In the genomic region with DNA sequence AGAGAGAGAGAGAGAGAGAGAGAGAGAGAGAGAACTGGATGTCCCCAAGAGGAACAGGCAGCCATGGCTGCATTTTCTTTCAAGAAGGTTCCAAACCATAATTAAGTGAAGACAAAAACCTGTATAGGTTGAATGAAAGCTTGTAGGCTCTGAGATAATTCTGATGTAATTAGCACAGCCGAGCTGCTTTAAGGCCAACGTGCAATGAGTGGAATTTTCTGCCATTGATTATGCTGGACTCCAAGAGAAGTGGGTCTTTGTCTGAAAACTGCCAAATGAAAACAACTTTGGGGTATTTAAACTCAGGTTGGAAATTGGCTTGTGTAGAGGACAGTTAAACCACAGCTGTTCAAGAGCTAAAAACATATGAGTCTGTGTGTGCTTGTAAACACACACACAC, we compare ENCODE assay signal across 25 mouse cellular contexts.
DNase-seq lines count a peak whose midpoint lies in the region; ATAC-seq lines count a peak whose summit lies in the region.
"Had no signal": no experiment of that assay in that cellular context is flagged by ENCODE, and none has a peak within 500 bp of the region (broad histone marks: within the 10 kb centered on the region; RNA-seq: fewer than 3 reads in every experiment).

No protein-coding gene starts in this region.

- 42% methylated on average over 2 of the region's 2 CpGs for WGBS in heart, embryonic 11.5 days (ENCODE audit: insufficient replicate concordance)
- WGBS in heart, embryonic 16.5 days: 38% methylated on average over 2 of the region's 2 CpGs
- WGBS in embryonic facial prominence, embryonic 12.5 days: 11% methylated on average over 2 of the region's 2 CpGs
- WGBS in limb, embryonic 13.5 days: 14% methylated on average over 2 of the region's 2 CpGs

- H3K36me3 ChIP-seq in heart, embryonic 11.5 days (ENCODE audit: control insufficient read depth, insufficient read depth, low read length): no peaks in the 10 kb centered on the region
- no peaks in the 10 kb centered on the region for H3K36me3 ChIP-seq in heart, embryonic 16.5 days (ENCODE audit: control insufficient read depth, insufficient read depth)
- no peaks in the 10 kb centered on the region for H3K36me3 ChIP-seq in embryonic facial prominence, embryonic 12.5 days
- H3K36me3 ChIP-seq in limb, embryonic 13.5 days: no peaks in the 10 kb centered on the region
- H3K36me3 ChIP-seq: midbrain, embryonic 13.5 days; neural tube, embryonic 13.5 days had no signal

- no peak overlapping the region for H3K4me3 ChIP-seq in heart, embryonic 11.5 days (ENCODE audit: low read depth, low read length)
- H3K4me3 ChIP-seq in heart, embryonic 16.5 days (ENCODE audit: low read length): no peak overlapping the region
- H3K4me3 ChIP-seq in embryonic facial prominence, embryonic 12.5 days: no peak overlapping the region
- no peak overlapping the region for H3K4me3 ChIP-seq in limb, embryonic 13.5 days
- H3K4me3 ChIP-seq: midbrain, embryonic 13.5 days; neural tube, embryonic 13.5 days had no signal

- H3K27me3 ChIP-seq in heart, embryonic 11.5 days (ENCODE audit: control insufficient read depth, insufficient read depth, low read length): no peaks in the 10 kb centered on the region
- no peaks in the 10 kb centered on the region for H3K27me3 ChIP-seq in heart, embryonic 16.5 days (ENCODE audit: control insufficient read depth, insufficient read depth, low read length)
- H3K27me3 ChIP-seq in embryonic facial prominence, embryonic 12.5 days: no peaks in the 10 kb centered on the region
- H3K27me3 ChIP-seq in limb, embryonic 13.5 days: peaks cover 10% of the 10 kb centered on the region; the same call in 1 of the 2 replicates

- H3K4me1 ChIP-seq in heart, embryonic 11.5 days (ENCODE audit: control insufficient read depth, insufficient read depth, low read length): peaks cover 51% of the 10 kb centered on the region
- peaks cover 53% of the 10 kb centered on the region for H3K4me1 ChIP-seq in heart, embryonic 16.5 days (ENCODE audit: control insufficient read depth, insufficient read depth, low read length)
- H3K4me1 ChIP-seq in embryonic facial prominence, embryonic 12.5 days: peaks cover 65% of the 10 kb centered on the region
- peaks cover 86% of the 10 kb centered on the region for H3K4me1 ChIP-seq in limb, embryonic 13.5 days

- intact Hi-C loops in heart, postnatal 10 days (cut with DNase I): no loop called here
- intact Hi-C loops in heart, postnatal 25 days (cut with DNase I): no loop called here

- no peaks in the 10 kb centered on the region for H3K9me3 ChIP-seq in heart, embryonic 11.5 days (replicated peaks; ENCODE audit: control insufficient read depth, low read length)
- H3K9me3 ChIP-seq in heart, embryonic 16.5 days (replicated peaks; ENCODE audit: control insufficient read depth, low read length): no peaks in the 10 kb centered on the region
- H3K9me3 ChIP-seq in embryonic facial prominence, embryonic 12.5 days: no peaks in the 10 kb centered on the region
- no peaks in the 10 kb centered on the region for H3K9me3 ChIP-seq in limb, embryonic 13.5 days
- H3K9me3 ChIP-seq: midbrain, embryonic 13.5 days; neural tube, embryonic 13.5 days had no signal

- H3K27ac ChIP-seq in heart, embryonic 11.5 days (ENCODE audit: low read depth, low read length): peak overlapping the region; percentile 71
- H3K27ac ChIP-seq in heart, embryonic 16.5 days (ENCODE audit: low read length): peak overlapping the region; percentile 74
- 0 out of 2 replicates have a peak overlapping the region, but pooled peaks have one; percentile 88 for H3K27ac ChIP-seq in embryonic facial prominence, embryonic 12.5 days
- H3K27ac ChIP-seq in limb, embryonic 13.5 days: peak overlapping the region; percentile 94; the same call in 1 of the 2 replicates
- H3K27ac ChIP-seq: hindbrain, embryonic 14.5 days; liver, embryonic 14.5 days; macrophage; neural tube, embryonic 13.5 days had no signal

- H3K9ac ChIP-seq in heart, embryonic 11.5 days (ENCODE audit: low read depth, low read length): no peak overlapping the region
- H3K9ac ChIP-seq in heart, embryonic 16.5 days (ENCODE audit: low read length): peak overlapping the region; percentile 9; the same call in 1 of the 2 replicates
- H3K9ac ChIP-seq in embryonic facial prominence, embryonic 12.5 days: no peak overlapping the region
- H3K9ac ChIP-seq in limb, embryonic 13.5 days: no peak overlapping the region
- H3K9ac ChIP-seq: hindbrain, embryonic 14.5 days; liver, embryonic 14.5 days; midbrain, embryonic 13.5 days; neural tube, embryonic 13.5 days had no signal

- no peak overlapping the region for H3K4me2 ChIP-seq in heart, embryonic 11.5 days
- H3K4me2 ChIP-seq in heart, embryonic 16.5 days (ENCODE audit: low read depth, low read length): peak overlapping the region; percentile 39; the same call in 1 of the 2 replicates
- no peak overlapping the region for H3K4me2 ChIP-seq in embryonic facial prominence, embryonic 12.5 days (replicated peaks)
- H3K4me2 ChIP-seq in limb, embryonic 13.5 days (replicated peaks): no peak overlapping the region
- H3K4me2 ChIP-seq: hindbrain, embryonic 14.5 days; midbrain, embryonic 13.5 days; neural tube, embryonic 13.5 days had no signal

- no peak for DNase-seq in heart, postnatal 10 days
- no peak for DNase-seq in heart, postnatal 25 days (ENCODE audit: low spot score)
- no peak for DNase-seq in spleen, postnatal 36 days (ENCODE audit: low spot score in 2 of 2)
- no peak for DNase-seq in urinary bladder, postnatal 4 days (ENCODE audit: low spot score in 2 of 2)
- DNase-seq: cerebellum, adult 18-20 months; cerebellum, postnatal 10 days; gastrocnemius, postnatal 14 days; kidney, adult 2 months; kidney, postnatal 4 days; layer of hippocampus, postnatal 36 days; liver; lung, adult 2 months; right cerebral cortex, postnatal 4 days; thymus, adult 2 months; thymus, postnatal 36 days had no signal

- no peak for ATAC-seq in heart, embryonic 11.5 days (replicated peaks; ENCODE audit: insufficient number of reproducible peaks, low FRiP score, low TSS enrichment)
- no peak for ATAC-seq in heart, embryonic 16.5 days (replicated peaks; ENCODE audit: extremely low read depth, insufficient read depth, low FRiP score)
- ATAC-seq in embryonic facial prominence, embryonic 12.5 days (ENCODE audit: insufficient number of reproducible peaks, insufficient read depth, low FRiP score, low TSS enrichment): no peak
- ATAC-seq in limb, embryonic 13.5 days (ENCODE audit: low FRiP score, low read depth): no peak
- ATAC-seq: CD4-positive, CD25-positive, alpha-beta regulatory T cell, adult 4 months had no signal
